Mouse (Mus musculus): ENCODE measurements around the gene Trim47. TPM values are rescaled to one million over a fixed set of nuclear protein-coding genes. Genes with fewer than 3 reads are reported as not detected.

Trim47 gene
- polyA plus RNA-seq, 1 experiment = 5.3 TPM

DNA sequence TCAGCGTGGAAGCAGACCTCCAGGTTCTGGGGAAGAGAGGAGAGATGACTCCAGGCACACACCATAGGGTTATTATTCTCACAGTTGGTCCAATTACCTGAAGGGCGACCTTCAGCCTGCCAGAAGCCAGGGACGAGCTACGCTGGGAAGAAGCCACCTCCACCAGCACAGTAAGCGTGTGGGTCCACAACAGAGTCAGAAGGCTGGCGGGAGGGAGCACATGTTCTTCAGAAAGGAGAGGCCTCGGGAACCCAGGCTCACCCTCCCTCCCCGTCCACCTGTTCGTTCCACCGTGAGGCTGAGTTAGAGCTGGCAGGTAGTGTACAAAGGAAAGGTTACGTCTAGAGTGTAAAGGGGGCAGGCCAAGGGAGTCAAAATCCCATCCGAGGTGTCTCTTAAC is 61.7 kb downstream of the Trim47 start:
- no peak for DNase-seq (ENCODE audit: low read depth)
- no peak for TF ChIP-seq POLR2A (IDR thresholded peaks at IDR 0.05; ENCODE audit: borderline replicate concordance, extremely low read depth, insufficient read depth, insufficient read length, poor library complexity, severe bottlenecking)
- no peak for TF ChIP-seq CTCF (IDR thresholded peaks at IDR 0.05; ENCODE audit: borderline replicate concordance, extremely low read depth, insufficient read depth, insufficient read length)

DNA sequence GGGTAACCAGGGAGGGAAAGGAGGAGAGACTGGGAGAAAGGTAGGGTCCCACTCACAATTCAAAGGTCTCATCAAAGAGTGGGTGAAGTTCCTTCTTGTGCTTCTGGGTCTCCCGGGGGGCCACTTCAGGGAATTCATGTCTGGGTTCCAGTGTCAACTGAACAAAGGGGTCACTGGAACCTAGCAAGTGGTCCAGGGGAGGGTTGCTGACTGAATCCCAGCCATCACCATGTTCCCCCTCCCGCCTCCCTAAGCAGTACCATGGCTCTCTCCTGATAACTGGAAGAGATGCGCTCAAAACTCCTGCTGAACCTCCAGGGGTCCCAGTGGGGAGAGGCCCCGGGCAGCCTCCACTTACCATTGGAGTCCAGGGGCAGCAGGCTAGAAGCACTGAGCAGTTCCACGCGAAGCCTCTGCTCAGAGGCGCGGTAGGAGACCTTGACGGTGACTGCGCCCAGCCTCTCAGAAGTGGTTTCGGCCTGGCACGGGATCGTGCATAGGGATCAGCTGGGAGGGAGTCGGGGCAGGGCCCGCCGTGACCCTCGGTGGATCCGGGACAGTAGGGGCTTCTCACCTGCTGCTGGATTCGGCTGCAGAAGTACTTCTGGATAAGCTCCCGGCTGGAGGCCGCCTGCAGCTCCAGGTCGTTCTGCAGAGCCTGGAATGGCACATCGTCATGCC is 62.7 kb downstream of the Trim47 start:
- TF ChIP-seq POLR2A (IDR thresholded peaks at IDR 0.05; ENCODE audit: borderline replicate concordance, extremely low read depth, insufficient read depth, insufficient read length, poor library complexity, severe bottlenecking) (no peak), CTCF (IDR thresholded peaks at IDR 0.05; ENCODE audit: borderline replicate concordance, extremely low read depth, insufficient read depth, insufficient read length) (no peak)
- DNase-seq (ENCODE audit: low read depth) = no peak

DNA sequence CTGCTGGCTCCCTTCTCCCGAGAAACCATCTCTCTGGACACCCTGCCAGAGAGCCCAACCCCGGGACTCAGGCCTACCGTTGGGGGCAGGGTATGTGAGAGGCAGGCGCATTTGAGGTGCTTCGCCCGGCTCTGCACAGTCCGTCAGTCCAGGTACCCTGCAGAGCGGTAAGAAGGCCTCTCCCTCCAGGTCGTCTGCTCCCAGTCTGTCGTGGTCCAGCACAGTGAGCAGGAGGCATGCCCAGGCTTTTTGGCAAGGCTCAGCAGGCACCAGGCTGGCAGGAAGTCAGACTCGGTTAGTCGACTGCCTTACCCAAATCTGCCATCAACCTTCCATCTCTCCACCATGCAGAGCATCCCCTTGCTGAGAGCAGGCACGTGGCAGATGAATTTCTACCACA is 63.4 kb downstream of the Trim47 start:
- DNase-seq (ENCODE audit: low read depth) = peak; percentile 21
- TF ChIP-seq POLR2A (IDR thresholded peaks at IDR 0.05; ENCODE audit: borderline replicate concordance, extremely low read depth, insufficient read depth, insufficient read length, poor library complexity, severe bottlenecking) = no peak
- no peak for TF ChIP-seq CTCF (IDR thresholded peaks at IDR 0.05; ENCODE audit: borderline replicate concordance, extremely low read depth, insufficient read depth, insufficient read length)

DNA sequence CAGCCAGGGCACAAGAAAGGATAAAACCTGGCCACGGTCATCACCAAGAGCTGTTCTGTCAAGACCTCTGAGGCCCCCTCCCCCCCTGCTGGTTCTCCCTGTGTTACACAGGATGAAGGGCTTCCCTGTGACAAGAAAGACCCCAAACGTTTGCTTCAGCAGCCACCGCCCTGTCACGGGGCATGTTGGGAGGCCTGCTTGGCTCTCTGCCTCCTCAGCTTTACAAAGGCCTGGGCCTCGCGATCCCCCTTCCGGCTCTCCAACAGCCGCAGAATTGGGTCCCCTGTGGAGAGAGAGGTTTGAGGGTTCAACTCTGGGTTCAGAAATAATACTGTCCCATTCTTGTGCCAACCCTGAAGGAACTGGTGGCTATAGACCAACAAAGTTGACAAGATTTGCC is 64.5 kb downstream of the Trim47 start:
- TF ChIP-seq CTCF (IDR thresholded peaks at IDR 0.05; ENCODE audit: borderline replicate concordance, extremely low read depth, insufficient read depth, insufficient read length) (no peak), POLR2A (IDR thresholded peaks at IDR 0.05; ENCODE audit: borderline replicate concordance, extremely low read depth, insufficient read depth, insufficient read length, poor library complexity, severe bottlenecking) (no peak)
- peak; percentile 18 for DNase-seq (ENCODE audit: low read depth)

DNA sequence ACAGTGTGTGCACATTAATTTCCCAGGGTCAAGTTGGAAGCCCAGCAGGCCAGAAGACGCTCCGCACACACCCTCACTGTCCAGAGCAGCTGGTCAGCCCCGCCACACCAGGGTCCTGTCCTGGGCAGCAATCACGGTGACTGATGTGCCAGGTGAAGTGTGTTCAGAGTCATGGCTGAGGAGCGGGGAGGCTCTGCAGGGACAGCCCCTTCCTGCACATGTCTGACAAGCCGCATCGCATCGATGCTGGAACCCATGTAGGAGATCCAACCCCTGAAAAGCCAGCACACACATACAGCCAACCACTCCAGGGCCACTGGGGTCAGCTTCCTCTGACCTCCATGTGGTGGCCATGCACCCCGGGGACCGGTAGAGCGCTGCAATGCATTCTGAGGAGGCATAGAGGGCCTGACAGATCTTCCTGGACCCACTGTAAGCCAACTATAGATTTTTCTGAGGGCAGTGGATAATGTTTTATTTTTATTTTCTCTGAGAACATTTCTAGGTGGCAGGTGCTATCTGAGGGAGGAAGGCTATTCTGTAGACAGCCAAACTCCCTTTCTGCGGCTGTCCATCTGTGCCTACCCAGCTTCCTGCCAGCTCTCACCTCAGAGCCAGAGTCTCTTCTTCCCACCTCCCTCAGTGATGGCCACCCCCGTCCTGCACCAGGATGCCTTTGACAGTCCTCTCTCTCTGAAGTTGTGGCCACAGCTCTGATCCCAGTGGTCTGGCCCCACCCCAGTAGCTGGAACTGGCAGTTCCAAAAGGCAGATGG is 65.2 kb downstream of the Trim47 start:
- no peak for DNase-seq (ENCODE audit: low read depth)
- TF ChIP-seq CTCF (IDR thresholded peaks at IDR 0.05; ENCODE audit: borderline replicate concordance, extremely low read depth, insufficient read depth, insufficient read length) (no peak), POLR2A (IDR thresholded peaks at IDR 0.05; ENCODE audit: borderline replicate concordance, extremely low read depth, insufficient read depth, insufficient read length, poor library complexity, severe bottlenecking) (no peak)

DNA sequence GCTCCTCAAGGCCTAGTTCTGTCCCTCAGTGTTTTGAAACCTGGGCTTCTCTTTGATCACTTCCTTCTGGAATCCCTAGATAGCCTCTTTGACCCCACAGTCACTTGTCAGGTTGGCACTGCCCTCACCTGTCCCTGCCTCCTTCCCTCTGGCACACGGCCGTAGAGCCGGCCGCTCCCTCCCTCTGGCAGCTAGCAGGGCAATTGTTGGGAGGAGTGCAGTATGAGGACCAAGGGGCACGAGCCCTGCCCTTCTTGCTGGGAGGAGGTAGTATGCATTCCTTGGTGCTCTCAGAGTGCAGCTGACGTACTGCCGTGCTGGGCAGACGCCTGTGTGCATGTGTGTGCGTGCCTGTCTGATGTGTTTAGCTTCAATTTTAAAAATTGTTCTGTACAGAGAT is 66.4 kb downstream of the Trim47 start:
- no peak for TF ChIP-seq POLR2A (IDR thresholded peaks at IDR 0.05; ENCODE audit: borderline replicate concordance, extremely low read depth, insufficient read depth, insufficient read length, poor library complexity, severe bottlenecking)
- no peak for TF ChIP-seq CTCF (IDR thresholded peaks at IDR 0.05; ENCODE audit: borderline replicate concordance, extremely low read depth, insufficient read depth, insufficient read length)
- DNase-seq (ENCODE audit: low read depth) = no peak

DNA sequence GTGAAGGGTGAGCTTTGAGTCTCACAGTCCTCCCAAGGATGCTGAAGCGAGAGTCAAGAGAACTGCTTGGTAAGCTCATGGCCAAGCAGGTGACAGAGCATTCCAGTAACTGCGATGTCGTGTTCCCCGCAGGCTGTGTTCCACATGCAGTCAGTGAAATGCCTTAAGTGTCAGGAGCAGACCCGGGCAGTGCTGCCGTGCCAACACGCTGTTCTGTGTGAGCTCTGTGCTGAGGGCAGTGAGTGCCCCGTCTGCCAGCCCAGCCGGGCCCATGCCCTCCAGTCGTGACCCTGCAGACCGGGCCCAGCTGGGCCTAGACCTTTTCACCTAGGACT is 67.4 kb downstream of the Trim47 start:
- TF ChIP-seq POLR2A (IDR thresholded peaks at IDR 0.05; ENCODE audit: borderline replicate concordance, extremely low read depth, insufficient read depth, insufficient read length, poor library complexity, severe bottlenecking) = no peak
- TF ChIP-seq CTCF (IDR thresholded peaks at IDR 0.05; ENCODE audit: borderline replicate concordance, extremely low read depth, insufficient read depth, insufficient read length) = no peak
- no peak for DNase-seq (ENCODE audit: low read depth)

DNA sequence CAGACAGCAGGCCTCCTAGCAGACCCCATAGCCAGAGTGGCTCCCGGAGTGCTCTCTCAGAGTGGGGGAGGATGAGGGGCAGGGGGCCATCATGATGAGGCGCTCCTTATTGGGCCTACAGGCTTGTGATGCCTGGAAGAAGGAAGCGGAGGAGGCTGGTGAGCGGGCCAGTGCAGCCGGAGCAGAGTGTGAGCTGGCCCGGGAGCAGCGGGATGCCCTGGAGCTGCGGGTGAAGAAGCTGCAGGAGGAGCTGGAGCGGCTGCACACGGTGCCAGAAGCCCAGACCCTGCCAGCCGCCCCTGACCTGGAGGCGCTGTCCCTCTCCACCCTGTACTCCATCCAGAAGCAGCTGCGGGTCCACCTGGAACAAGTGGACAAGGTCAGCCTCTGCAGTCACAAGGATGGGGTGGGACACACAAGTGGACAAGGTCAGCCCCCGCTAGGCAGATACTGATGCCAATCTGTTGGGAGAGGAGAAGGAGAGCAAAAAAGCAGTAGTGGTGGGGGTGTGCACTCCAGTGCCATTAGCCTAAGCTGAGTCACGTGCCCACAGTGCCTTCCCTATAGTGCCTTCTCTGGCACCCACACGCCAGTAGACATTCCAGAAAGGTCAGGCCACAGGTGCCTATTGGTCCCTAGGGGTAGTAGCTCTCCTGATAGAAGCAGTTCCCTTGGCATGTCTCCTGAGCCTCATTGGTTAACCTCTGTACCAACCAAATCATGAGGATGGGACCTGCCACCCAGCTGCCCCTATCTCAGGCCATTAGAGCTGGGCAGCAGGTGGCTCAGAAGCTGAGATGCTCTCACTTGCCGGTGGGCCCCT is 67.9 kb downstream of the Trim47 start:
- DNase-seq (ENCODE audit: low read depth) = no peak
- TF ChIP-seq POLR2A (IDR thresholded peaks at IDR 0.05; ENCODE audit: borderline replicate concordance, extremely low read depth, insufficient read depth, insufficient read length, poor library complexity, severe bottlenecking) = no peak
- TF ChIP-seq CTCF (IDR thresholded peaks at IDR 0.05; ENCODE audit: borderline replicate concordance, extremely low read depth, insufficient read depth, insufficient read length) = no peak

DNA sequence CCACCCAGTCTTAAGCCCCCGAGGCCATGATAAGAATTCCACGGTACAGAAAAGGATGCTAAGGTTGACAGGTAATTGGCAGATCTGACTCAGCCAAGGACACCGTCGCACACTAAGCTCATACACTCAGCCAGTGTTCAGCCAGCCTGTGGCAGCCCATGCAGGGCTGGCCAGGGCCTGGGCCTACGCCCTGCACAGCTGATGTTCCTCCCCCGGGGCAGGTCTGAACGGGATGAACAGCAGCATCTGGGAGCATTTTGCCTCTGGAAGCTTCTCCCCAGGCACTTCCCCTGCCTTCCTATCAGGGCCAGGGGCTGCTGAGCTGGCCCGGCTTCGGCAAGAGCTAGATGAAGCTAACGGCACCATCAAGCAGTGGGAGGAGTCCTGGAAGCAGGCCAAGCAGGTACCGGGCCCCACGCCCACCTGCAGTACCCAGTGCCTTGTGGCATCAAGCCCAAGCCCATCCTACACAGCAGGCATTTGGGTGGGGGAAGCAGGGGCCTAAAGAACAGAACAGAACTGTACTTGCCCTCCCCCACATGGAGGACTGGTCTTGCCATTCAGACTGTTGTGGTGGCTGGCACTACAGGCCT is 68.9 kb downstream of the Trim47 start:
- DNase-seq (ENCODE audit: low read depth) = no peak
- no peak for TF ChIP-seq CTCF (IDR thresholded peaks at IDR 0.05; ENCODE audit: borderline replicate concordance, extremely low read depth, insufficient read depth, insufficient read length)
- no peak for TF ChIP-seq POLR2A (IDR thresholded peaks at IDR 0.05; ENCODE audit: borderline replicate concordance, extremely low read depth, insufficient read depth, insufficient read length, poor library complexity, severe bottlenecking)

DNA sequence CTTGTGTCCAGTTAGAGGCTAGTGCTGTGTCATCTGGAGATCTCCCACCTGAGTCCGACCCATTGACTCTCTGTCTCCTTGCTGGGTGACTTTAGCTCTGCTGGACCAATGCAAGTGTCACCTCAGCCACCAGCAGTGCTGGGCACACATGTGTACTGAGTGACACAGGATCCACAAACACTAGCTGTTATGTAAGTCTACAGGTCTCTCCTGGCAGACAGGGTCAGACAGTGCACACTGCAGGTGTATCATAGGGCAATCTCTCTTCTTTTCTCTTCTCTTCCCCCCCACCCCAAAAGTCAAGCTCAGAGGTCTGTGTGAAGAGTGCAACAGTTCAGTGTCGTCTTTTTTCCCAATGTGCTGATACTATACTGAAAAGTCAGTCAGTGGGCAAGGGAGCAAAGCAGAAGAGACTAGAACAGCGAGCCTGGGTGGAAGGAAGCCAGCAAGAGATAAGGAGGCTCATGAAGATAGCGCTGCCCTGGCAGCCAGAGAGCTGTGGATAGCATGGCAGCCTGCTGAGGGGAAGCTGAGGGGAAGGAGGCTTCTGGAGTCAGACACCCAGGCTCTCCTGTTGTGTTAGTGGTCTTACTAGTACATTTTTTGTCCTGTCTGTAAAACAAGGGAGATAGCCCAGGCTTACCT is 69.7 kb downstream of the Trim47 start:
- no peak for TF ChIP-seq CTCF (IDR thresholded peaks at IDR 0.05; ENCODE audit: borderline replicate concordance, extremely low read depth, insufficient read depth, insufficient read length)
- TF ChIP-seq POLR2A (IDR thresholded peaks at IDR 0.05; ENCODE audit: borderline replicate concordance, extremely low read depth, insufficient read depth, insufficient read length, poor library complexity, severe bottlenecking) = no peak
- no peak for DNase-seq (ENCODE audit: low read depth)
